Comparison of ENCODE assay signal across 7 mouse cellular contexts in the genomic region with DNA sequence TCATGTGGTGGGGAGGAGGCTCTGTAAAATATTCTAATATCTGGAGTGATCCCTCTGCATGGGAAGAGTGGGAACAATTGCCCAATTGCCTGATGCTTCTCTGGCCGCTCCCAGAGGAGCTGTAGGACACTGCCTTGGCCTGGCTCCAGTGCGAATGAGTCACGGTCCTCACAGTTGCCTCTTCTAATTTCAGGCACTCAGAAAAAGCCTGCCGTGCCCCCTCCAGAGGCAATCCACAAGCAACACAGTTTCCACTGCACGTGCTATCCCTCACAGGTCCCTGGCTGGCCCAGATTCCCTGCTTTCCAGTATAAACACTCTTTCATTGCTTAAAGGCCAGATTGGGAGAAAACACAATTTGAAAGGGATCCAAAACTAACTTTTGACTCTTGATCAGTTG. TPM values are rescaled to one million over a fixed set of nuclear protein-coding genes. Genes with fewer than 3 reads are reported as not detected.
A peak's percentile ranks its signal among the peaks of the same experiment; 100 is the strongest.
DNase-seq lines count a peak whose midpoint lies in the region; TF ChIP-seq lines count a peak whose summit lies in the region.

No protein-coding gene starts in this region.

- peaks cover 11% of the 10 kb centered on the region for H3K4me1 ChIP-seq in ES-Bruce4 (ENCODE audit: control insufficient read depth, insufficient read depth, low read length)

- no peak overlapping the region for H3K9ac ChIP-seq in ES-Bruce4 (ENCODE audit: low read depth, poor library complexity, severe bottlenecking)

- no peaks in the 10 kb centered on the region for H3K9me3 ChIP-seq in ES-Bruce4 (replicated peaks; ENCODE audit: control insufficient read depth, insufficient read depth, low read length, poor library complexity, severe bottlenecking)

- TF ChIP-seq POLR2A in ES-Bruce4 (IDR thresholded peaks at IDR 0.05; ENCODE audit: insufficient read depth, low read length), result no peak

- H3K27ac ChIP-seq in ES-Bruce4 (ENCODE audit: insufficient read depth, low read length), result peak overlapping the region; percentile 96

- intact Hi-C loops in heart, postnatal 14 days (cut with DNase I), result no loop called here
- intact Hi-C loops in left cerebral cortex, postnatal 10 days (cut with DNase I), result no loop called here

- DNase-seq in adipocyte (ENCODE audit: low spot score), result peak; percentile 99
- peak; percentile 91 for DNase-seq in fibroblast of lung, adult 2 months (ENCODE audit: low read depth)
- peak; percentile 90 for DNase-seq in heart, postnatal 14 days
- peak; percentile 79 to 94 for DNase-seq in left cerebral cortex, postnatal 10 days (ENCODE audit: extremely low spot score in 1 of 2, low spot score in 2 of 2)
- peak; percentile 70 for DNase-seq in right cerebral cortex, postnatal 4 days
- DNase-seq in embryo, embryonic 10.5 days (ENCODE audit: low spot score), result no peak

- TF ChIP-seq CTCF in ES-Bruce4 (IDR thresholded peaks at IDR 0.05; ENCODE audit: low read depth, low read length), result no peak

- H3K27me3 ChIP-seq in ES-Bruce4 (ENCODE audit: control insufficient read depth, insufficient read depth, low read length, poor library complexity, severe bottlenecking), result no peaks in the 10 kb centered on the region

- H3K36me3 ChIP-seq in ES-Bruce4 (ENCODE audit: control insufficient read depth, insufficient read depth, low read length, poor library complexity, severe bottlenecking), result no peaks in the 10 kb centered on the region

- 0 out of 2 replicates have a peak, but pooled peaks have one; percentile 11 for TF ChIP-seq EP300 in ES-Bruce4 (IDR thresholded peaks at IDR 0.05; ENCODE audit: insufficient read depth, low read depth, low read length)

- H3K4me3 ChIP-seq in ES-Bruce4 (ENCODE audit: low read depth, low read length), result no peak overlapping the region

RNA-seq across cellular contexts. Expression of a gene that starts 13.2 kb away (rescaled TPM):
- 20.3 and 21.4 TPM in 2 replicates for polyA plus RNA-seq in ES-Bruce4 (2011; ENCODE audit: insufficient read depth, insufficient read length, low read depth, missing spikeins)
- total RNA-seq in heart, postnatal 14 days (2021), result 10 to 100 TPM; 16.1 to 16.4 TPM
- total RNA-seq in left cerebral cortex, postnatal 10 days (2021), result 10 to 100 TPM; 41.6 to 43.2 TPM

RNA-seq across cellular contexts. Expression of a gene that starts 24.0 kb away (rescaled TPM):
- 23.4 and 31.3 TPM in 2 replicates for polyA plus RNA-seq in ES-Bruce4 (2011; ENCODE audit: insufficient read depth, insufficient read length, low read depth, missing spikeins)
- total RNA-seq in heart, postnatal 14 days (2021), result 10 to 100 TPM; 22.6 to 23.7 TPM
- total RNA-seq in left cerebral cortex, postnatal 10 days (2021), result 10 to 100 TPM; 27.5 to 32.6 TPM
